Mouse (Mus musculus): ENCODE results near the gene Gm44790.
"Not testable (repeated sequence)": the region's sequence is repeated elsewhere in the genome, so short reads cannot be mapped to it uniquely, and the experiment has no call there.

Gene Gm44790

DNA sequence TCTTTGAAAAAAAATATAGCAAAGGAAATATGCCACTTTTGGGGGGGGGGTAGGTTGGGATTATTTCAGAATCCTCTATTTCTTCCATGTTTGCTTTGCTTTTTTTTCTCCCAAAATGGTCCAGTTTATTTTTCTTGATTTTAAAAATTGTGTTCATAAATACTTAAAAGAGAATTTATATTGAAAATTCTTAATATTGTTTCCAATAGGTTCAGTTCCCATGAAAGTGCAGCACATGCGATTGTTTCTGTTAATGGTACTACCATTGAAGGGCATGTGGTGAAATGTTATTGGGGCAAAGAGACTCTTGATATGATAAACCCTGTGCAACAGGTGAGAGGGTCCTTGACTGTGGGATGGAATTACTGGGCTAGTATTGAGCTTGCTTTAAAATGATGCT is at the start of gene Gm44790:
TSS of gene Gm44790 (plus strand) at position 301 of the 400 bp plus-strand sequence.
- DNase-seq (ENCODE audit: low spot score in 2 of 2): no peak

DNA sequence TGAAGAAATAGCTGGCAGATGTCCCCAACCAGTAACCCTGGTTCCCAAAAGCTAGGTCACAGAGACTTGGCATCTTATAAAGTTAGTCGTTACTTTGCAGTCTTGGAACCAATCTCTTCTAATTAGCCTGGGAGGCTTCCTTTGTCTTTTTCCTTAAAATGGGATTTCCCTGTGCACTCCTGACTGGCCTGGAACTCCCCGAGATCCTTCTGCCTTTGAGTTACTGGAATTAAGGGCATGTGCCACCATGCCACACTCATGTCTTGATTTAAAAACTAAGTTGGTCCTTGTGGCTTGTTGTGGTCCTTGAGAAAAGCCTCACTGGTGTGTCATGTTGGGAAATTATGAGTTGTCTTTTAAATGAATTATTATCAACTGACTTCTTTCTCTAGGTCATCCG is 48.1 kb upstream of the Gm44790 start:
- no peak for DNase-seq (ENCODE audit: low spot score in 2 of 2)

DNA sequence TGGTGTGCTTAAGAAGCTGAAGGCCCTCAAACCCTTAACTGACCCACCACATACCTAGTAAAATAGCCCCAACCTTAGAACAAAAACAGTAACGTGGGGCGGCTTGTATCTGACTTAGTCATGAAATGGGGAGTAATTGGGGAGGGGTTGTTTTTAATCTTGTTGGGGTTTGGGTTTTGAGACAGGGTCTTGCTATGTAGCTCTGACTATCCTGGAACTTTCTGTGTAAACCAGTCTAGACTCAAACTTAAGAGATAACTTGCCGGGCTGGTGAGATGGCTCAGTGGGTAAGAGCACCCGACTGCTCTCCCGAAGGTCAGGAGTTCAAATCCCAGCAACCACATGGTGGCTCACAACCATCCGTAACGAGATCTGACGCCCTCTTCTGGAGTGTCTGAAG is 46.3 kb upstream of the Gm44790 start:
- DNase-seq (ENCODE audit: low spot score in 2 of 2): not testable (repeated sequence)

DNA sequence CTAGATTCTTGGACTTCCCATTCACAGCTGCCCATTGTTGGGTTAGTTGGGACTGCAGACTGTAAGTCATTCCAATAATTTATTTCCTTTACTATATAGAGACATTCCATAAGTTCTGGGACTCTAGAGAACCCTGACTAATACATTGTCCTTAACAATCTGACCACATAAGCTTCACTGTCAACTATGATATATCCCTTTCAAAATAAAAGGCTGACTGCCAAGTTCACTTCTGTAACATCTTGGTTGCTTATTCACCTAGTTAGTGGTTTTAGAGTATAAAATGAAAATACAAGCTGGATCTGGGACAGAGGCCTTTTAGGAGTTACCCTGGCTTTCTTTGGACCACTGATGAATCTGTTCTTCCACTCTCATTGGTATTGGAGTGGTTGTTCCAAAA is 43.9 kb upstream of the Gm44790 start:
- no peak for DNase-seq (ENCODE audit: low spot score in 2 of 2)

DNA sequence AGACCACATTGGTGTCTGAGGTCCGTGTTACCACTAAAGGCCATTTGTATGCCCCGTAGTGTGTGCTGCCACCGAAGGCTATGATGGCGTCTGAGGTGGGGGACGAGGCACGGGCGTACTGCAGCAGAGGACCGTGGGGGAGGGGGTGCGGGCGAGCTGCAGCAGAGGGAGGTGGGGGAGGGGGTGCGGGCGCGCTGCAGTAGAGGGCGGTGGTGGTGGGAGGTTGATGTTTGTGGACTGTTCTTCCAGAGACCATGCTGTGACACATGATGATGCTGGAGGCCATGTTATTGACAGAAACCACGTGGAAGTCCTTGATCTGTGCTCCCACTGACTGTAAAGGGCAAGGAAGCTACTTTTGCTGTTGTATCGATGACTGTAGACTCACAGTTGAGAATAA is 43.1 kb upstream of the Gm44790 start:
- no peak for DNase-seq (ENCODE audit: low spot score in 2 of 2)

DNA sequence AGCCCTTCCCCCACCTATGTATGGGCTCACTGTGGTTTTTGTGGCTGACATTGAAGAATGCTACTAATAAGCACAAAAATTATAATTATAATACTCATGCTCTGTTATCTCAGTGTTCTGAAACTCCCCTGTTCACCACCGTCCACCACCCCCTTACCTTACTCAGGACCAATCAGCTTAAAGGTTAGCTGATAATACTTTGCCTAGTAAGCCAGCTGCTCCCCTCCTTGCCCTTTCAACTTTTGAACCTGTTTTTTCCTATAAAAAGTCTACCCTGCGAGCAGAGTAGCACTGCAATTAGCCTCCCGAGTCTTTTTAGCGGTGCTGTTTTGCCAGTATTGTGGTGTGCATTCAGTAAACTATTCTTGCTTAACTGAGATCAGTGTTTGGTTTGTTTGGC is 41.8 kb upstream of the Gm44790 start:
- no peak for DNase-seq (ENCODE audit: low spot score in 2 of 2)

DNA sequence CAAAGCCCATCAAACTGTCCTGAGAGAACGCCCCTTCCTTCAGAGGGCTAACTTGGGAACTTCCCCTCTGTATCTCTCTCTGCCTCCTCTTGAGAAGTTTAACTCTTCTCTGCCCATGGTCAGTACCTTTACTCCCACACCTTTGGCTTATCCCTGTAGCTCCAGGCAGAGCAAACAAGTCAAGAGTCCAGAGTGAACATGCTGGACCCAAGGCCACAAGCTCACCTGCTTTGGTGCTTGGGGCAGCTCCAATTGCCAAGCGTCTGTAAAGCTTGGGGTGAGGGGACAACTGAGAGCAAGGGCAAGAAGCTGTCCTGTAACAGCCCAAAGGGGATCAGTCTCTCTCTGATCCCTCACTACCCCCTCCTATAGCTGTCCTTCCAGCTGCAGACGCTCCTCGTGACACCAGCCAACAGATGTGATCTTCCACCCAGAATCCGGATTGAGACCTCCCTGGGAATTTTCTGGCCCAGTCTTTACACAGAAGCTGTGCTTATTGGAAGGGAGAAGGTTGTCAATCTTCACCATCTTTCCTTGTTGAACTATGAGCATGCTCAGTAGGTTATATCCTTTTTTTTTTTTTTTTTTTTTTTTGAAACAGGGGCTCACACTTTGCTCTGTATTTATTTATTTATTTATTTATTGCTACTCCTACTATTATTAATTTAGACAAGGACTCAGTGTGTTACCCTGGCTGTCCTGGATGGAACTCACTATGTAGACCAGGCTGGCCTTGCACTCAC is 40.9 kb upstream of the Gm44790 start:
- no peak for DNase-seq (ENCODE audit: low spot score in 2 of 2)

DNA sequence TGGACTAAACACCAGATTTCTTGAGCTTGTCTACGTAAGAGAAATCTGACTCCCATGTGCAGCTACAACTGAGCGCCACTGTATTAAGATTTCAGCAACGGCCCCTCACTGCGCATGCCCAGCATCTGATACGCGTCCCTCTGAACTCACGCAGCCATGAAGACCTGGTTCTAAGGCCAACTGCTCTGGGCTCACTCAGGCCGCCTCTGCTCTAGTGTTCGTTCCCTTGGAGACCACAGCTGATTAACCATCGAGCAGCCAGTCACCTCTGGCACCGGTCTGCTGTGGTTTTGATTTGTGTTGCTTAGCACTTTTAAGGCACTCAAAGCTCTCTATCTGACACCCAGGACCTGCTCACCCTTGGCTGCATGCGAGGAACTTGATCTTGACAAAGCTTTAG is 39.1 kb upstream of the Gm44790 start:
- DNase-seq (ENCODE audit: low spot score in 2 of 2): no peak

DNA sequence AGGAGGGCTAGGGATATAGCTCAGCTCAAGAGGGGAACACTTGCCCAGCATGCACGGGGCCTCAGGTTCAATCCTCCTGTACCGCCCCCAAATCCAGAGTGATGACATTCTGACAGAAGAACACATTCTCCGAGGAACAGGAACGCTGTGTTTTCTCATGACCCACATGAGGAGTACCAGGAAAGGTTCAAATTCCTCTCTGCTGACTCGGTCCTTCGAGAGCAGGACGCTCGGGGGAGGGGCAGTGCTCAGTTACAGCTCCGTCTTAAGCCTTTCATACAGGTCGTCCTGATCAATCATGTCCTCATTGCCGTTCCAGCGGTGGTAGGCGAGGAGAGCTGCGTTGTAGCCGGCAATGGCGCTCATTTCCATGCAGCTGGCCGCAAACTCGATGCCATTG is 38.0 kb upstream of the Gm44790 start:
- no peak for DNase-seq (ENCODE audit: low spot score in 2 of 2)

DNA sequence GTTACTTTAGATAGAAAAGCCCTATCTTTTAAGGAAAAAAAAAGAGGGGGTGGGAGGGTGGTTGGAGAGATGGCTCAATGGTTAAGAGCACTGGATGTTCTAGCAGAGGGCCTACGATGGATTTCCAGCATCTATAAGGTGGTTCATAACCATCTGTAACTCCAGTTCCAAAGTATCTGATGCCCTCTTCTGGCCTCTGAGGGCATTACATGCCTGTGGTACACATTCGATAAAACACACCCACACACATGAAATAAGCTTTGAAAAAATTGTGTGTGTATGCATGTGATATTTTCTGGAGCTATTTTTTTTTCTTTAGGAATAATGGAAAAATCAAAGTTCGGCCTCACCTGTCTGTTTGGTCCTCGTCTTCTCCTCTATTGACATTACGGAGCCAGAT is 35.1 kb upstream of the Gm44790 start:
- no peak for DNase-seq (ENCODE audit: low spot score in 2 of 2)

DNA sequence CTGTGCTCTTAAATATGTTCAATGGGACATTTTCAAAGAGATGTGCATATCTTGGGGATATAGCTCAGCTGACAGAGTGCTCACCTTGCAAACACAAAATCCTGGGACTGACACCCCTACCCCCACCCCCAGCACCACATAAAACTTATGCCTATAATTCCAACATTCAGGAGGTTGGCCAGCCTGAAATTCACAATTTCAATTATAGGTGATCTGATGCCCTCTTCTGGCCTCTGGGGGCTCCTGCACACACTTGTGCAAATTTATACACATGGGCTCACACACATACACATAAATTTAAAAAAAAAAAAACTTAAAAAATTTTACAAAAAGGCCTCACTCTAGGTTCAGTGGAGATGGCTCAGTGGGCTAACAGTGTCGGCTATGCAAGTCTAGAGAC is 33.3 kb upstream of the Gm44790 start:
- DNase-seq (ENCODE audit: low spot score in 2 of 2): no peak

DNA sequence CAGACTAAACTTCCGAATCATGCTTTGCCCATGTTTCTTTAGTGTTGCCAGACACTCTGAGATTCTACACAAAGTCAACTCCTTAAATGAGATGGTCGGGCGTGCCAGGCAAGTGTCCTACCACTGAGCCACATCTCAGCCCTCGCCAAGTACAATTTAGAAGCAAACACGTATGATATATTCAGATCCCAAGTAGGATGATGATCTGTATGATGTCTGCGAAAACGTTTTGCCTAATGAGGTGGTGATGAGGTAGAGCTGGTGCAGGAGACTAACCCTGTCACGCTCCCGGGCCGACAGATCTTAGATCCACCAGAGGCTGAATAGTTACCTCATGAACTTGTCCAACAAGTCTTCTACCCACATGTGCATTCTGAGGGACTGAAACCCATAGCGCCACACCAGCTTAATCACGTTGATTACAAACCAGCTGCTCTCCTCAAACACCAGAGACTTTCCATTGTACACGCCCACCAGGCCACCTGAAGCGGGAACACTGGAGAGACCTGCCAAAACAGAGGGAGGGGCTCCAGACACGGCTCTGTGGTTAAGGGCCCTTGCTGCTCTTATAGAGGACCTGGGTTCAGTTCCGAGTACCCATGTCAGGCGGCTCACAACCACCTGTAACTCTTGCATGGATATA is 32.3 kb upstream of the Gm44790 start:
- DNase-seq (ENCODE audit: low spot score in 2 of 2): no peak

DNA sequence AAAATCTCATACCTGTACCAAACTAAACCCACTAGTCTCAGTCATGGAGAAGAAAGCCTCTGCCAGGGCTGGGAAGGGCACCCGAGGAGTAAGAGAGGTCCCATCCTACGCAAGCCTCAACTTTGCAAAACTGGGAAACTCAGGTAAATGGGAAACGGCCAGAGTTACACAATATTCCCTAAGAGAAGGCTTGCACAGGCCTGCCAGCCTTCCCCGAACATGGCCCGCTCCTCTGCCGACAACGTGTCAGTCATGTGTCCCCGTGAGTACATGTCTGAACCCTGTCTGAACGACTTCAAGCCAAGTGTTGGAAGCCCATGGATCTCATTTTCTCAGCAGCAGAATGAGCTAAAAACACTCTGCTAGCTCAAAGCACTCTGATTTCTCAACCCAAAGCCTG is 31.4 kb upstream of the Gm44790 start:
- no peak for DNase-seq (ENCODE audit: low spot score in 2 of 2)

DNA sequence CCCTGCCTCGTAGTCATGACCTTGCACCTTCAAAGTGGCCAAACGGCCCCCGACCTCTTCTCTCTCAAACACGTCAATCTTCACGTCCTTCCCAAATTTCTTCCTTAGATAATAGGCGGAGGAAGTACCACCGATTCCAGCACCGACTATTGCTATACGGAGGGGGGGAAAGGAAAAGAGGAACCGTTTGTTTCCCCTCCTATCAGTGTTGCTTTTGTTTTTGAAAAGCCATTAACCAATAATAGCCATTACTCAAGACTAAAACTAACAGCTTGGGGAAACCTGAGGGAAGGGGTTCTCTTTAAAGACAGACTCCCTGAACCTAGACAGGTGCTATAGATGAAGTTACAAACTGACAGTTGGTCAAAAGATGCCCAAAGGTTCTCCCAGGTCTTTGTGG is 30.5 kb upstream of the Gm44790 start:
- no peak for DNase-seq (ENCODE audit: low spot score in 2 of 2)

DNA sequence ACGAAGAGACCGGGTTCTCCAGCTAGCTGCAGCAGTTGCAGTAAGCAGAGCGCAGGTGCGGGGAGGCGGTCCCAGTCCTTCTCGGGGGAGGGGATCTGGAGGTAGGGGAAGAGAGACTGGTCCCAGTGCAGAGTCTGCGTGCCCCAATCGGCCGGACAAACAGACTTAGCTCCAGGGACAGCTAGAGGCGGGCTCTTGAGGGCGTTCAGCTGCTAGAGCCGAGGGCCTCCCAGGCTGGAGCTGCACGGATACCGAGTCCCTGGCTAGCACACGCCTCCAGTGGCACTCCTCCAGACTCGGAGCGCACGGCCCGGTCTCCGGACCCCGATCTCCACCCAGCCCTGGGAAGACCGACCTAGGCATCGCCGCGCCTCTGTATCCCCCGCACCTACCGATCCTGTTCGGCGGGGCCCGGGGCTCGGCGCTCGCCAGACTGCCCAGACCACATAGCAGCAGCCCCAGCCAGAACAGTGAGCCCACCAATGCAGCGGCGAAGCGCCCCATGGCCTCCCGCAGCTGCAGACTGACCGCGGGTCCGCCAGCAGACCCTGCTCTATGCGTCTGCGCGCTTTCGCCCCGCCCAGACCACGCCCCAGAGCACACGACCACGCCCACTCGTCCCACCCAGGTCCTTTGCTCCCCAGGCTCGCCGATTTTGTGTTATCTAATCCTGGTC is 29.7 kb upstream of the Gm44790 start, which contains the start of gene Pcyox1:
TSS of gene Pcyox1 (minus strand) at position 574 of the 676 bp plus-strand sequence.
- DNase-seq (ENCODE audit: low spot score in 2 of 2): peak; percentile 80

DNA sequence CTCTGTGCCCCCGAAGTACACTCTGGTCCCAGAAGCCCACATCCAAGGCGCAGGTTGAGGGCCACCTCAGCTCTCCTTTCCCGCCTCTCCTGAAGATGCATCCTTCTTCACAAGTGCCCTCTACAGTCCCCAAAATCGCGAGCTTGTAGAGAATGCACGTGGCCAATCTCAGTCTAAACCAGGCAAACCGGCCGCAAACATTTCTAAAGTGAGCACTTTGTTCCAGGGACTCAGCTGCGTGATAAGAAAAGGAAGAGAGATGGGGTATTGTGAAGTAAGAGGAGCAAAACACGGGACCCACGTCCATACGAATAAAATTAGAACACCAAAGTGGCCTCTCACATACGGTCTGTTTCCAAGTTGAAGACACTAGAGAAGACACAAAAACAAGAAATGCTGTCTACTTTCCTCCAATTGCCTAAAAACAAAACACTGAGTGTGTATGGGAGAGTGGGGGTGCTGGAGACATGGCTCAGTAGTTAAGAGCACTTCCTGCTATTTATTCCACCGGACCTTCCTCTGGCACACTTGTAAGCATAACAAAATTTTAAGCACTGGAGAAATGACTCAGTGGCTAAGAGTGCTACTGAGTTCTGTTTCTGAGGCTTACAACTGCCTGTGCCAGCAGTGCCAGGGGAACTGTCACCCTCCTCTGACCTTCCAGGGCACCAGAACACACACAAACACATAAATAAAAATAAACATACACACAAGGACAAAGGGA is 29.0 kb upstream of the Gm44790 start:
- peak; percentile 12 to 15 for DNase-seq (ENCODE audit: low spot score in 2 of 2)

DNA sequence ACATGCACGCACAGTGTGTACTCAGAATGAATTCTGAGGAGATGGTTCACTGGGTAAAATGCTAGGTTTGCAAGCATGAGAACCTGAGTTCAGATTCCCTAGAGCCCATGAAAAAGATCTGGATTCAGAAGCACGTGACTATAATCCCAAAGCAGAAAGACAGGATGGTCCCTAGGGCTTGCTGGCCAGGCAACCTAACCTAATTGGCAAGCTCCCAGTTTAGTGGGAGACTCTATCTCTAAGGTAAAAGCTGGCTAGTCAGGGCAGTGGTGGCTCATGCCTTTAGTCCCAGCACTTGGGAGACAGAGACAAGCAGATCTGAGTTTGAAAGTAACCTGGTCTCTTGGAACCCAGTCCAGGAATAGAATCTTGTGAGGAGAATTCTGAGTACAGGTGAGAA is 27.5 kb upstream of the Gm44790 start:
- no peak for DNase-seq (ENCODE audit: low spot score in 2 of 2)

DNA sequence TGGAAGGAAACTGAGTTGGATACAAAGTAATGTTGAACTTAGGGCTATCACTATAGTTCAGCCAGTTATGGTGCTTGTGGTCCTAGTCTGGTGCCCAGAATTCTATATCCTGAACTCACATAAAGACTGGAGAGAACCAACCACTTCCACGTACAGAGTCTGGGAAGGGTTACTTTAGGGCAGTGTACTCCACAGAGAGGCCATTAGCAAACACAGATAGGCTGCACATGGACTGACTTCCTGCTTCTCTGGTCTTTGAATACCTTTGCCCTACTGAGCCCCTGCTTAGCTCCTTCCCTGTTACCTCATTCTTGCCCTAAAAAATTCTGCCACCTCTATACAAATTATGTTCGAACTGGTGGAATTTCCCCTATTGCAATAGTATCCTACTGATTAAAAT is 26.5 kb upstream of the Gm44790 start:
- DNase-seq (ENCODE audit: low spot score in 2 of 2): no peak

DNA sequence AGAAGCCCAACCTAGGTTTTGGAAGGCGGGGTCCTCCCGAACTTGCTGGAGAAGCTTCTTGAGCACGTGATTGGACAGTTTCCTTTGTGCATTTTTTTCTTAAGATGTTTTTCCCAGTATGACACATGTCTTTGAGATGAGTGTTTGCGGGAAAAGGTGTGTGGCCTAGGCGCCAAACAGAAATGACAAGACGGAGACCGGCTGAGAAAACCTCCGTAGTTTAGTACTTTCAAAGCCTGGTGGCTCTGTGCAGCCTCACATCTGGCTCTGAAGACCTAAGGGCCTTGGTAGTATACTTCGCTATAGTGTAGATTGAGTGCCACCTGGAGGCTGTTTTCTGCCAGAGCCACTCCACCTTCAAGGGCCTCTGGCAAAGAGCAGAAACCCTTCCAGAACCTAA is 25.5 kb upstream of the Gm44790 start:
- peak; percentile 79 to 82 for DNase-seq (ENCODE audit: low spot score in 2 of 2)

DNA sequence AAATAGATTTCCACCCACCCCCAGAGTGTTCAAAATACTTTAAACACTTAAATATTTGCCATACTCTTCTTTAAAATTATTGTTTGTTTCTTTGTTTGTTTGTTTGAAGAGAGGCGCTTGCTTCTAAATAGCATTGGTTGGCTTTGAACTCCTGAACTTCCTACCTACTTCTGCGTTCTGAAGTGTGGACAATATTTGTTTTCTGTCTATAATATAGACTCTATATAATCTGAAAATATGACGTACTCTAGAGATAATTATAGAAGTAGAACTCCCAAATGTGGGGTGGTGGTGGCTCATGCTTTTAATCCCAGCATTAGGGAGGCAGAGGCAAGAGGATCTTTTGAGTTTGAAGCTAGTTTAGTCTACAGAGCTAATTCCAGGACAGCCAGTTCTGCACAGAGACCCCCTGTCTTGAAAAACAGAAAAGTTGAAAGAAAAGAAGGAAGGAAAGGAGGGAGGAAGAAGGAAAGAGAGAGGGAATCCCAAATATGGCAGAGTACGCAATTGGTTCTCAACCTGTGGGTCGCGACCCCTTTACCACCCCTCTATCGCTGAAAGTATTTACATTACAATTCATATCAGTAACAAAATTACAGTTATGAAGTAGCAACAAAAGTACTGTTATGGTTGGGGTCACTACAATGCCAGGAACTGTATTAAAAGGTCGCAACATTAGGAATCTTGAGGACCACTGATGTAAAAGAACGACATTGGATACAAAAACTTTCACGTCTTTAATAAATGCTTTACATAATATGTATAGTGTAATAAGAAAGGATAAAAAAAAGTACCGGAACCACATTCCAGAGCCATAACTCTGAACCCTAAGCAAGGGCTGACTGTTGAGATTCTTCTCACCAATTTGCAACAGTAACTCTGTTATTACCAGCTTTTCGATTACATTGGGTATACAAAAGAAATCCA is 23.5 kb upstream of the Gm44790 start:
- DNase-seq (ENCODE audit: low spot score in 2 of 2): no peak

DNA sequence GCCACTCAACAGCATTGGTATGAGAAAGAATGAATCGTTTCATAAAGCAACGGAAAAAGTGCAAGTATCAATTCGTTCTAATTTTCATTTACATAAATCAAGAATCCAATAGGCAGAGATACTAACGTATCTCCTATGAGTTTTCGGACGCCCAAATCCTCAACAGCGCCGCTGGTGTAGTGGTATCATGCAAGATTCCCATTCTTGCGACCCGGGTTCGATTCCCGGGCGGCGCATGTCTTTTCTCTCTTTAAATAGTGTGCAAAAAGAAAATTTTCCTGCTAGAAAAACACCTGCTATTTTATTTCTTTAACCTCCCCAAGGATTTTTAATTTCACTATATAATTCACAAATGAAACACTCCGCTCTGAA is 22.7 kb upstream of the Gm44790 start:
- peak in 1 of 2 experiments; percentile 86 for DNase-seq (ENCODE audit: low spot score in 2 of 2)
